Mouse (Mus musculus) heart, adult 2 months (tissue): ENCODE data around the gene Cep63.

ENCODE experiments used
- CTCF ChIP-seq: fragments of 200-600 bp; IDR thresholded peaks from 2 replicates; pipeline ENCODE4 v1.8.1; 2022; ENCODE audit warnings: antibody characterized with exemption, mild to moderate bottlenecking, moderate library complexity
- POLR2A ChIP-seq: fragments of 200-500 bp; IDR thresholded peaks from 2 replicates; pipeline ENCODE4 v1.6.1; 2011; ENCODE audit warnings: mild to moderate bottlenecking, low read depth, low read length, control low read depth; ENCODE audit not compliant: insufficient read depth

- TF ChIP-seq CTCF (no peak), POLR2A (no peak)
Observed at GRCm38 (mm10) chr9:102656355-102657095, 30.2 kb upstream of the Cep63 start.
